Mouse (Mus musculus) central nervous system, embryonic 14 days (tissue): ENCODE results near the gene Abcb8. TPM values are rescaled to one million over a fixed set of nuclear protein-coding genes. Genes with fewer than 3 reads are reported as not detected.

Experiments used
- polyA plus RNA-seq: library from polyadenylated mRNA; depleted of rRNA; stranded (reverse); fragments of >200 nt; gene quantifications from 2 replicates; pipeline ENCODE4 v1.2.3, GENCODE M21; 2012; rRNA removed

Gene Abcb8
- polyA plus RNA-seq = 49.0 and 50.9 TPM in 2 replicates

GRCm38 (mm10) chr5:24393392-24393997 lies at the start of gene Abcb8:
Gene Abcb8, plus strand, starts transcription at chr5:24393663.

GRCm38 (mm10) chr5:24351278-24351677 lies 42.2 kb upstream of the Abcb8 start, which contains the start of gene Kcnh2:
Gene Kcnh2, minus strand, starts transcription at chr5:24351604.

GRCm38 (mm10) chr5:24364508-24364907 lies 29.0 kb upstream of the Abcb8 start, which contains the start of gene Nos3:
Gene Nos3, plus strand, starts transcription at chr5:24364810.

GRCm38 (mm10) chr5:24391864-24392263 lies 1.6 kb upstream of the Abcb8 start, which contains the start of gene Atg9b:
Gene Atg9b, minus strand, starts transcription at chr5:24392143.

GRCm38 (mm10) chr5:24413042-24413693 lies 19.7 kb downstream of the Abcb8 start, which contains the start of gene Asic3:
Gene Asic3, plus strand, starts transcription at chr5:24413392.

GRCm38 (mm10) chr5:24423129-24424003 lies 29.9 kb downstream of the Abcb8 start, which contains the start of the genes Cdk5 and Slc4a2:
Gene Cdk5, minus strand, starts transcription at chr5:24423530.
Gene Slc4a2, plus strand, starts transcription at chr5:24423837.

GRCm38 (mm10) chr5:24444746-24445427 lies 51.4 kb downstream of the Abcb8 start, which contains the start of gene Fastk:
Gene Fastk, minus strand, starts transcription at chr5:24445287.

GRCm38 (mm10) chr5:24447624-24448298 lies 54.3 kb downstream of the Abcb8 start, which contains the start of gene Tmub1:
Gene Tmub1, minus strand, starts transcription at chr5:24447854.

GRCm38 (mm10) chr5:24452030-24452690 lies 58.7 kb downstream of the Abcb8 start, which contains the start of gene Agap3:
Gene Agap3, plus strand, starts transcription at chr5:24452177.

Other genes starting within 250 kb of the Abcb8 start
- gene Nupl2, start 228.7 kb upstream of the Abcb8 start, polyA plus RNA-seq = 9.8 and 10.5 TPM in 2 replicates
- gene Kcnh2, start 42.1 kb upstream of the Abcb8 start, polyA plus RNA-seq = 33.9 and 40.9 TPM in 2 replicates
- 9.0 and 9.2 TPM in 2 replicates for gene Nos3, start 28.9 kb upstream of the Abcb8 start, polyA plus RNA-seq
- 1.1 and 1.3 TPM in 2 replicates for gene Atg9b, start 1.5 kb upstream of the Abcb8 start, polyA plus RNA-seq
- 1.4 and 5.2 TPM in 2 replicates for gene Asic3, start 19.7 kb downstream of the Abcb8 start, polyA plus RNA-seq
- 177 and 195 TPM in 2 replicates for gene Cdk5, start 29.9 kb downstream of the Abcb8 start, polyA plus RNA-seq
- 42.4 and 45.9 TPM in 2 replicates for gene Slc4a2, start 30.2 kb downstream of the Abcb8 start, polyA plus RNA-seq
- 193 and 194 TPM in 2 replicates for gene Fastk, start 51.6 kb downstream of the Abcb8 start, polyA plus RNA-seq
- gene Tmub1, start 54.2 kb downstream of the Abcb8 start, polyA plus RNA-seq = 50.2 and 50.7 TPM in 2 replicates
- 195 and 199 TPM in 2 replicates for gene Agap3, start 58.5 kb downstream of the Abcb8 start, polyA plus RNA-seq
- gene Gbx1, start 133.5 kb downstream of the Abcb8 start, polyA plus RNA-seq = 3.5 and 4.0 TPM in 2 replicates
- gene Asb10, start 147.3 kb downstream of the Abcb8 start, polyA plus RNA-seq = 0.22 and 0.46 TPM in 2 replicates
- 0.43 and 0.49 TPM in 2 replicates for gene 4931409K22Rik, start 163.1 kb downstream of the Abcb8 start, polyA plus RNA-seq
- gene Abcf2, start 183.8 kb downstream of the Abcb8 start, polyA plus RNA-seq = 70.8 and 79.3 TPM in 2 replicates
- gene Chpf2, start 193.1 kb downstream of the Abcb8 start, polyA plus RNA-seq = 28.3 and 31.8 TPM in 2 replicates
- 146 and 174 TPM in 2 replicates for gene Smarcd3, start 230.7 kb downstream of the Abcb8 start, polyA plus RNA-seq